In genomic region chr9:32510454-32511263, GRCm38 (mm10) we compare ENCODE assay signal across 19 mouse cellular contexts. TPM values are rescaled to one million over a fixed set of nuclear protein-coding genes. Genes with fewer than 3 reads are reported as not detected.
DNase-seq lines count a peak whose midpoint lies in the region; ATAC-seq and TF ChIP-seq lines count a peak whose summit lies in the region.
"Had no signal": no experiment of that assay in that cellular context is flagged by ENCODE, and none has a peak within 500 bp of the region (broad histone marks: within the 10 kb centered on the region; RNA-seq: fewer than 3 reads in every experiment).

No protein-coding gene starts in this region.

- no peak for ATAC-seq in kidney, embryonic 16.5 days (ENCODE audit: low FRiP score, low TSS enrichment)

- H3K4me2 ChIP-seq in kidney, embryonic 16.5 days (replicated peaks; ENCODE audit: low read depth, low read length), result no peak overlapping the region
- H3K4me2 ChIP-seq: forebrain, embryonic 12.5 days; heart, embryonic 13.5 days; kidney, embryonic 15.5 days had no signal

- no peak overlapping the region for H3K9ac ChIP-seq in kidney, embryonic 16.5 days (replicated peaks; ENCODE audit: low read length)
- H3K9ac ChIP-seq: forebrain, embryonic 12.5 days; heart, embryonic 13.5 days; kidney, embryonic 15.5 days; liver, embryonic 14.5 days had no signal

- TF ChIP-seq POLR2A in spleen, adult 2 months (IDR thresholded peaks at IDR 0.05; ENCODE audit: low read depth, low read length), result no peak
- TF ChIP-seq POLR2A in bone marrow macrophage, adult 2 months (IDR thresholded peaks at IDR 0.05; ENCODE audit: borderline replicate concordance, low read depth, low read length), result no peak

- 0 out of 2 replicates have a peak overlapping the region, but pooled peaks have one; percentile 21 for H3K4me3 ChIP-seq in spleen, adult 2 months (ENCODE audit: extremely low read depth, insufficient read depth, insufficient read length)
- peak overlapping the region; percentile 23; the same call in 1 of the 2 replicates for H3K4me3 ChIP-seq in bone marrow macrophage, adult 2 months (ENCODE audit: insufficient read depth, low read length)
- H3K4me3 ChIP-seq in macrophage (ENCODE audit: inconsistent target), result no peak overlapping the region
- no peak overlapping the region for H3K4me3 ChIP-seq in kidney, embryonic 16.5 days (ENCODE audit: low read length)
- H3K4me3 ChIP-seq: forebrain, embryonic 12.5 days; heart, embryonic 13.5 days; kidney, embryonic 15.5 days had no signal

- no peaks in the 10 kb centered on the region for H3K36me3 ChIP-seq in spleen, adult 2 months (ENCODE audit: control insufficient read depth, insufficient read depth, low read length)
- H3K36me3 ChIP-seq in macrophage (ENCODE audit: inconsistent target), result no peaks in the 10 kb centered on the region
- no peaks in the 10 kb centered on the region for H3K36me3 ChIP-seq in kidney, embryonic 16.5 days (ENCODE audit: insufficient read depth, low read length)
- H3K36me3 ChIP-seq: forebrain, embryonic 12.5 days; heart, embryonic 13.5 days; kidney, embryonic 15.5 days had no signal

- DNase-seq in heart, adult 11 months, result peak; percentile 84
- no peak for DNase-seq in heart, adult 9 months (ENCODE audit: low spot score in 2 of 2)
- DNase-seq in spleen, adult 2 months (ENCODE audit: low read depth in 1 of 2, low spot score in 2 of 2), result no peak
- no peak for DNase-seq in spleen, postnatal 14 days (ENCODE audit: low spot score in 2 of 2)
- no peak for DNase-seq in embryo, embryonic 10 days (ENCODE audit: low spot score)
- DNase-seq: cerebellum, adult 11 months; cerebellum, postnatal 25 days; gastrocnemius, postnatal 36 days; lung, postnatal 14 days; midbrain, embryonic 14.5 days; right cerebral cortex, adult 18-20 months had no signal

- peaks cover 82% of the 10 kb centered on the region for H3K4me1 ChIP-seq in spleen, adult 2 months (ENCODE audit: control insufficient read depth, insufficient read depth, insufficient read length)
- H3K4me1 ChIP-seq in bone marrow macrophage, adult 2 months (ENCODE audit: control insufficient read depth, insufficient read depth, low read length), result peaks cover 87% of the 10 kb centered on the region
- H3K4me1 ChIP-seq in kidney, embryonic 16.5 days (ENCODE audit: insufficient read depth, low read length), result peaks cover 27% of the 10 kb centered on the region

- no peak for TF ChIP-seq CTCF in spleen, adult 2 months (IDR thresholded peaks at IDR 0.05; ENCODE audit: extremely low read depth, insufficient read depth, insufficient read length, insufficient replicate concordance)
- no peak for TF ChIP-seq CTCF in bone marrow macrophage, adult 2 months (IDR thresholded peaks at IDR 0.05; ENCODE audit: low read depth, low read length)

- H3K79me2 ChIP-seq in macrophage (ENCODE audit: inconsistent target), result peaks cover 89% of the 10 kb centered on the region

- H3K27me3 ChIP-seq in spleen, adult 2 months (ENCODE audit: control insufficient read depth, insufficient read depth, low read length), result no peaks in the 10 kb centered on the region
- no peaks in the 10 kb centered on the region for H3K27me3 ChIP-seq in kidney, embryonic 16.5 days (ENCODE audit: insufficient read depth, low read length)
- H3K27me3 ChIP-seq: forebrain, embryonic 12.5 days; kidney, embryonic 15.5 days had no signal

- no peaks in the 10 kb centered on the region for H3K9me3 ChIP-seq in kidney, embryonic 16.5 days (ENCODE audit: low read length)
- H3K9me3 ChIP-seq: forebrain, embryonic 12.5 days; heart, embryonic 13.5 days; kidney, embryonic 15.5 days had no signal

- 41% methylated on average over 7 of the region's 7 CpGs for WGBS in spleen, adult 2 months
- 55% methylated on average over 7 of the region's 7 CpGs for WGBS in macrophage (ENCODE audit: missing documents)
- WGBS in kidney, embryonic 16.5 days, result 83% methylated on average over 7 of the region's 7 CpGs

- peak overlapping the region; percentile 93 for H3K27ac ChIP-seq in spleen, adult 2 months (ENCODE audit: insufficient read depth, low read length)
- peak overlapping the region; percentile 99 for H3K27ac ChIP-seq in bone marrow macrophage, adult 2 months (ENCODE audit: insufficient read depth, low read depth, low read length)
- H3K27ac ChIP-seq in macrophage, result peak overlapping the region; percentile 99
- H3K27ac ChIP-seq in kidney, embryonic 16.5 days (ENCODE audit: low read length), result no peak overlapping the region
- H3K27ac ChIP-seq: forebrain, embryonic 12.5 days; heart, embryonic 13.5 days; kidney, embryonic 15.5 days; liver, embryonic 14.5 days; stomach, postnatal 0 days had no signal

RNA-seq across cellular contexts. Expression of gene Fli1, which starts 32.0 kb away (rescaled TPM):
- 24.4 and 31.3 TPM in 2 replicates for polyA plus RNA-seq in spleen, adult 2 months (2012; rRNA removed)
- 124 and 127 TPM in 2 replicates for polyA plus RNA-seq in bone marrow macrophage, adult 2 months (2012; ENCODE audit: insufficient read depth, insufficient read length, missing spikeins)
- total RNA-seq in macrophage (2018; cell fraction: chromatin; rRNA removed), result 100 to 1,000 TPM in 9 of 26 experiments, 10 to 100 TPM in 17; 21.1 to 160 (median 95.3) TPM
- 100 to 1,000 TPM in 2 of 26 experiments, 10 to 100 TPM in 24; 44.1 to 110 (median 89.3) TPM for total RNA-seq in macrophage (2018; cell fraction: cytosol; rRNA removed)
- total RNA-seq in macrophage (2018; cell fraction: nucleus; rRNA removed), result 100 to 1,000 TPM in 6 of 26 experiments, 10 to 100 TPM in 20; 26.3 to 141 (median 83.7) TPM
- 47.2 to 90.9 TPM (median 59.7 TPM) in 3 replicates for polyA plus RNA-seq in macrophage (2018)
- 29.4 and 30.3 TPM in 2 replicates for polyA plus RNA-seq in kidney, embryonic 16.5 days (2015; fragmentation: Nextera tagmentation; extraction: Ambion mirVana)

Comparison
In these comparisons a context has a peak if more than half of its experiments do, and no peak if none do; other contexts are left out.
1. H3K4me3 ChIP-seq: peak in spleen, adult 2 months (single experiment) and bone marrow macrophage, adult 2 months (single experiment); none in macrophage (single experiment) and kidney, embryonic 16.5 days (single experiment).